Comparison of ENCODE assay signal across 8 mouse cellular contexts in genomic region chr5:53266931-53267853, GRCm38 (mm10). TPM values are rescaled to one million over a fixed set of nuclear protein-coding genes. Genes with fewer than 3 reads are reported as not detected.
DNase-seq lines count a peak whose midpoint lies in the region; ATAC-seq and TF ChIP-seq lines count a peak whose summit lies in the region.

Gene Smim20 (plus strand): TSS chr5:53267083.

- DNase-seq in heart, postnatal 10 days = peak; percentile 84 to 88
- peak; percentile 72 to 86 for DNase-seq in layer of hippocampus, adult 18-20 months (ENCODE audit: low spot score in 2 of 2)
- DNase-seq in lung, embryonic 14.5 days = peak; percentile 95
- DNase-seq in thymus, adult 2 months = peak; percentile 91

- no peak for TF ChIP-seq CTCF in ES-Bruce4 (IDR thresholded peaks at IDR 0.05; ENCODE audit: low read depth, low read length)
- no peak for TF ChIP-seq CTCF in lung, embryonic 14.5 days (IDR thresholded peaks at IDR 0.05; ENCODE audit: low read depth)
- no peak for TF ChIP-seq CTCF in olfactory bulb, adult 2 months (IDR thresholded peaks at IDR 0.05; ENCODE audit: insufficient read depth, low read depth, low read length)
- peak; percentile 57; the same call in 1 of the 2 replicates for TF ChIP-seq CTCF in thymus, adult 2 months (IDR thresholded peaks at IDR 0.05; ENCODE audit: borderline replicate concordance, control insufficient read depth, extremely low read depth, insufficient read depth, low read length, poor library complexity)

- peaks cover 1% of the 10 kb centered on the region for H3K4me1 ChIP-seq in ES-Bruce4 (ENCODE audit: control insufficient read depth, insufficient read depth, low read length)
- H3K4me1 ChIP-seq in forebrain, embryonic 13.5 days = peaks cover 15% of the 10 kb centered on the region; the same call in 1 of the 2 replicates
- H3K4me1 ChIP-seq in lung, embryonic 14.5 days (ENCODE audit: insufficient read depth) = no peaks in the 10 kb centered on the region
- peaks cover 18% of the 10 kb centered on the region for H3K4me1 ChIP-seq in olfactory bulb, adult 2 months (ENCODE audit: control insufficient read depth, insufficient read depth, low read length)
- peaks cover 6% of the 10 kb centered on the region for H3K4me1 ChIP-seq in thymus, adult 2 months (replicated peaks; ENCODE audit: control insufficient read depth, insufficient read depth, low read length)

- H3K27me3 ChIP-seq in ES-Bruce4 (ENCODE audit: control insufficient read depth, insufficient read depth, low read length, poor library complexity, severe bottlenecking) = no peaks in the 10 kb centered on the region
- H3K27me3 ChIP-seq in forebrain, embryonic 13.5 days = no peaks in the 10 kb centered on the region
- H3K27me3 ChIP-seq in lung, embryonic 14.5 days (ENCODE audit: insufficient read depth, low read length) = no peaks in the 10 kb centered on the region
- no peaks in the 10 kb centered on the region for H3K27me3 ChIP-seq in thymus, adult 2 months (ENCODE audit: control insufficient read depth, insufficient read depth, low read length)

- TF ChIP-seq POLR2A in ES-Bruce4 (IDR thresholded peaks at IDR 0.05; ENCODE audit: insufficient read depth, low read length) = no peak
- peak; percentile 49; the same call in 1 of the 2 replicates for TF ChIP-seq POLR2A in olfactory bulb, adult 2 months (IDR thresholded peaks at IDR 0.05; ENCODE audit: insufficient read depth, low read depth, low read length)
- TF ChIP-seq POLR2A in thymus, adult 2 months (IDR thresholded peaks at IDR 0.05; ENCODE audit: control insufficient read depth, extremely low read depth, insufficient read depth, low read length, poor library complexity) = peak; percentile 78

- H3K9me3 ChIP-seq in ES-Bruce4 (replicated peaks; ENCODE audit: control insufficient read depth, insufficient read depth, low read length, poor library complexity, severe bottlenecking) = no peaks in the 10 kb centered on the region
- H3K9me3 ChIP-seq in forebrain, embryonic 13.5 days (replicated peaks) = no peaks in the 10 kb centered on the region
- H3K9me3 ChIP-seq in lung, embryonic 14.5 days (ENCODE audit: low read depth, low read length) = no peaks in the 10 kb centered on the region

- 11% methylated on average over 53 of the region's 53 CpGs for WGBS in forebrain, embryonic 13.5 days
- WGBS in lung, embryonic 14.5 days = 11% methylated on average over 53 of the region's 53 CpGs
- WGBS in olfactory bulb, adult 2 months = 12% methylated on average over 53 of the region's 53 CpGs
- WGBS in thymus, adult 2 months = 11% methylated on average over 53 of the region's 53 CpGs

- H3K9ac ChIP-seq in ES-Bruce4 (ENCODE audit: low read depth, poor library complexity, severe bottlenecking) = peak within 1 kb of the TSS; percentile 74
- peak within 1 kb of the TSS; percentile 71 for H3K9ac ChIP-seq in forebrain, embryonic 13.5 days
- peak within 1 kb of the TSS; percentile 49 for H3K9ac ChIP-seq in lung, embryonic 14.5 days

- ATAC-seq in cerebellum, adult (ENCODE audit: insufficient number of reproducible peaks, low FRiP score, low TSS enrichment) = peak; percentile 87
- ATAC-seq in forebrain, embryonic 13.5 days = peak; percentile 93
- peak; percentile 90 for ATAC-seq in lung, embryonic 14.5 days (ENCODE audit: insufficient read depth)

- peak within 1 kb of the TSS; percentile 69 for H3K4me2 ChIP-seq in forebrain, embryonic 13.5 days
- peak within 1 kb of the TSS; percentile 86 for H3K4me2 ChIP-seq in lung, embryonic 14.5 days

- H3K36me3 ChIP-seq in ES-Bruce4 (ENCODE audit: control insufficient read depth, insufficient read depth, low read length, poor library complexity, severe bottlenecking) = no peaks in the 10 kb centered on the region
- no peaks in the 10 kb centered on the region for H3K36me3 ChIP-seq in forebrain, embryonic 13.5 days (ENCODE audit: poor library complexity, severe bottlenecking)
- H3K36me3 ChIP-seq in lung, embryonic 14.5 days (ENCODE audit: insufficient read depth) = no peaks in the 10 kb centered on the region
- no peaks in the 10 kb centered on the region for H3K36me3 ChIP-seq in thymus, adult 2 months (ENCODE audit: control insufficient read depth, insufficient read depth, low read length)

- peak within 1 kb of the TSS; percentile 95 for H3K4me3 ChIP-seq in ES-Bruce4 (ENCODE audit: low read depth, low read length)
- H3K4me3 ChIP-seq in forebrain, embryonic 13.5 days = peak within 1 kb of the TSS; percentile 60
- peak within 1 kb of the TSS; percentile 53 for H3K4me3 ChIP-seq in lung, embryonic 14.5 days (ENCODE audit: low read depth, low read length)
- H3K4me3 ChIP-seq in olfactory bulb, adult 2 months (ENCODE audit: insufficient read depth, low read depth, low read length) = peak within 1 kb of the TSS; percentile 66
- peak within 1 kb of the TSS; percentile 95 for H3K4me3 ChIP-seq in thymus, adult 2 months (ENCODE audit: control insufficient read depth, insufficient read depth, low read length)

- peak within 1 kb of the TSS; percentile 76 for H3K27ac ChIP-seq in ES-Bruce4 (ENCODE audit: insufficient read depth, low read length)
- H3K27ac ChIP-seq in forebrain, embryonic 13.5 days = peak within 1 kb of the TSS; percentile 35; the same call in 1 of the 2 replicates
- H3K27ac ChIP-seq in lung, embryonic 14.5 days (ENCODE audit: low read depth) = peak within 1 kb of the TSS; percentile 42
- H3K27ac ChIP-seq in olfactory bulb, adult 2 months (ENCODE audit: insufficient read depth, low read depth, low read length) = peak within 1 kb of the TSS; percentile 22; the same call in 1 of the 2 replicates
- peak within 1 kb of the TSS; percentile 36; the same call in 1 of the 2 replicates for H3K27ac ChIP-seq in thymus, adult 2 months (ENCODE audit: control insufficient read depth, insufficient read depth, low read length)

- no peak for TF ChIP-seq EP300 in ES-Bruce4 (IDR thresholded peaks at IDR 0.05; ENCODE audit: insufficient read depth, low read depth, low read length)

- intact Hi-C loops in heart, postnatal 10 days (cut with DNase I) = no loop called here

RNA-seq across cellular contexts. Expression of gene Smim20, which starts in this region (rescaled TPM):
- polyA plus RNA-seq in ES-Bruce4 (2011; ENCODE audit: insufficient read depth, insufficient read length, low read depth, missing spikeins) = 20.0 and 33.1 TPM in 2 replicates
- polyA plus RNA-seq in forebrain, embryonic 13.5 days (2015; fragmentation: Nextera tagmentation; extraction: Ambion mirVana) = 64.8 and 70.7 TPM in 2 replicates
- 10 to 100 TPM; 87.8 to 88.7 TPM for total RNA-seq in heart, postnatal 10 days (2021)
- total RNA-seq in layer of hippocampus, adult 18-20 months (2021) = 10 to 100 TPM; 42.9 to 45.1 TPM
- polyA plus RNA-seq in lung, embryonic 14.5 days (2014; fragmentation: Nextera tagmentation; extraction: Ambion mirVana) = 93.7 and 98.3 TPM in 2 replicates
- polyA plus RNA-seq in olfactory bulb, adult 2 months (2012; ENCODE audit: insufficient read depth, insufficient read length, low replicate concordance, missing spikeins) = not detected in 2 replicates
- polyA plus RNA-seq in thymus, adult 2 months (2012; rRNA removed) = 37.4 and 52.3 TPM in 2 replicates

Comparison
In these comparisons a context has a peak if more than half of its experiments do, and no peak if none do; other contexts are left out.
1. Peak in every context shown above with its lines: DNase-seq, ATAC-seq, H3K4me3 ChIP-seq and H3K27ac ChIP-seq.
2. RNA of gene Smim20 (polyA plus RNA-seq): 93.7 to 98.3 TPM in lung, embryonic 14.5 days, 64.8 to 70.7 TPM in forebrain, embryonic 13.5 days, 37.4 to 52.3 TPM in thymus, adult 2 months and 20.0 to 33.1 TPM in ES-Bruce4; not detected in olfactory bulb, adult 2 months; every median in the first group is over 10 times any median in the second.
3. H3K27ac ChIP-seq: peak in every context shown above with its lines; median percentile 76 in ES-Bruce4; 42 in lung, embryonic 14.5 days; 36 in thymus, adult 2 months; 35 in forebrain, embryonic 13.5 days; 22 in olfactory bulb, adult 2 months.